Mouse (Mus musculus) ovary, adult 2 months (tissue): ENCODE data around the gene Denr. TPM values are rescaled to one million over a fixed set of nuclear protein-coding genes. Genes with fewer than 3 reads are reported as not detected.

Experiments used
- polyA plus RNA-seq: library from polyadenylated mRNA; depleted of rRNA; stranded (reverse); fragments of >200 nt; gene quantifications from 2 replicates; pipeline ENCODE4 v1.2.3, GENCODE M21; 2012; rRNA removed

Gene Denr
- polyA plus RNA-seq = 6.8 and 13.4 TPM in 2 replicates

GRCm38 (mm10) chr5:123906976-123907630 is at the start of gene Denr:
Denr (plus strand) TSS chr5:123907175.

DNA sequence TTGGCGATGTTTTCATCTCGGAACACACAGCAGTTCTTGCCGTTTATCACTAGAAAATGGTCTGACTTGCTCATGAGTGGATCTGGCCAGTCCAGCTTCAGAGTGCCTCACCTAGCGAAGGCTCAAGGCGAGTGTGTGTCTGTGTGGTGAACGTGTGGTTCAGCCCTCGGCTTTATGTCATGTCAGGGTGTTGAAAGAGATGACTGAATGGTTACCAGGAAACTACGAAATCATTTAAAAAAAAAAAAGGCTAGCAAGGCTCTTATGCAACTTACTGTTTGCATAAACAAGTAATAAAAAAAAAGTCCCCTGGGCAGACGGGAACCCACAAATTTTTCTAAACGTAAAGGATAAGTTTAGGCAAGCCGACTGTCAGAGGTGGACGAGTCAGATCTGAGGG is 41.6 kb upstream of the Denr start, which contains the start of gene Hcar2:
TSS of gene Hcar2 (minus strand) at position 135 of the 400 bp plus-strand sequence.

GRCm38 (mm10) chr5:123879928-123880327 is 27.0 kb upstream of the Denr start, which contains the start of gene Hcar1:
Hcar1 (minus strand) TSS chr5:123880020.

GRCm38 (mm10) chr5:123927118-123927517 is 20.1 kb downstream of the Denr start, which contains the start of gene Gm43518:
Gm43518 (plus strand) TSS chr5:123927418.

DNA sequence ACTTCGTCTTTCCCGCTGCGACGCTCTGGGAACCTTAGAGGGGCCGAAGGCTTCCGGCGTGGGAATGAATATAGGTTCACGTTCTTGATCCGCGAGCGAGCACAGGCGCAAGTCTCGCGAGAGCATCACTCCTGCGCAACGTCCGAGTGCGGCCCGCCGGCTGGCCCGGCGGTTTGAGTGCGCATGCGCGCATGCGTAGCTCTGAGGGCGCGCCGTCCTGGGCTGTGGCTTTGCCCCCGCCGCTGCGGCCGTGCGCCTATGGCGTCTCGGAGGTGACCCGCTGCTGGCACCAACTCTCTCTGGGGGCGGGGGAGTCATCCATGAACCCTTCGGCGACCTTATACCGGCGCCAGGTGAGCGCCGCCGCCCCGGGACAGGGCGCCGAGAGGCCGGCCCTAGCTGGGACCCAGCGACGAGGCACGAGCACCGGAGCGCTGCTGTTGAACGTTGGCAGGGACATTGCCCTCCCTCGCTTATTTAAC is 23.6 kb downstream of the Denr start, which contains the start of gene Ccdc62:
TSS of gene Ccdc62 (plus strand) at position 172 of the 482 bp plus-strand sequence.

DNA sequence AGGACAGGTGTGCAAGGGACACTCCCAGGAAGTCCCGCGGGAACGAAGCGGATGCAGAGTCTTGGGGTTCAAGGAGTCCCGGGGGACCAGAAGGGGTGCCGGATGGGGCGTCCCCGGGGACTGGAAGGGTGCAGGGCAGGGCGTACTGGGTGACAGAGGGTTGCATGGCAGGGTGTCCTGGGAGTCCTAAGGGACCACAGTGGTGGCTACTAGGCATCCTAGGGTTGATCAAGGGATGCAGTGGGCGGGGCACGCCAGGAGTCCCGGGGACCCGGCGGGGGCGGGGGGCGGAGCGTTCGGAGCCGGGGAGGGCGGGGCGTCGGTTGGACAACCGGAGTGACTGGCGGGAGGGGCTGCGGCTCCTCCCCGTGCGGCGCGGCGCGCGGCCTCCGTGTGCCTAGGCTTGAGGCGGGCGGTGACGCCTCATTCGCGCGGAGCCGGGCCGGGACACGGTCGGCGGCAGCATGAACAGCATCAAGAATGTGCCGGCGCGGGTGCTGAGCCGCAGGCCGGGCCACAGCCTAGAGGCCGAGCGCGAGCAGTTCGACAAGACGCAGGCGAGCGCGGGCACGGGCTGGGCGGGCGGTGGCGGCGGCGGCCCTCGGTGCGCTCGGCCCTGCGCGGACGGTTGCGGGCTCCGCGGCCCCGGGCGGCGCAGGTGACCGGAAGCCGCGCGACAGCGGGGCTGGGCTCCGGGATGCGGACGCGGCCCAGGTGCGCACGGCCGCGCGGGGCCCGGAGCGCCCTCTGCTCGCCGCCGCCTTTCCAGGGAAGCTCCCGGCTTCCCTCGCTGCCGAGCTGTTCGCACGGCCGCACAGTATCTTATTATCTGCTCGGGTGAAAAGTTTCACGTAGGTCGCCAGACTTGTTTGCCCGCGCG is 66.6 kb downstream of the Denr start, which contains the start of gene Hip1r:
TSS of gene Hip1r (plus strand) at position 330 of the 880 bp plus-strand sequence.

Other genes starting within 250 kb of the Denr start
- 16.8 and 19.5 TPM in 2 replicates for gene Clip1, start 222.6 kb upstream of the Denr start, polyA plus RNA-seq
- 27.0 and 32.5 TPM in 2 replicates for gene Zcchc8, start 186.1 kb upstream of the Denr start, polyA plus RNA-seq
- gene Rsrc2, start 157.8 kb upstream of the Denr start, polyA plus RNA-seq = 9.5 and 18.1 TPM in 2 replicates
- 2.5 and 3.3 TPM in 2 replicates for gene Kntc1, start 157.5 kb upstream of the Denr start, polyA plus RNA-seq
- gene Hcar2, start 41.7 kb upstream of the Denr start, polyA plus RNA-seq = 2.1 and 2.2 TPM in 2 replicates
- 5.4 and 6.8 TPM in 2 replicates for gene Hcar1, start 27.2 kb upstream of the Denr start, polyA plus RNA-seq
- 0.89 and 0.93 TPM in 2 replicates for gene Gm43518, start 20.2 kb downstream of the Denr start, polyA plus RNA-seq
- 3.3 and 4.8 TPM in 2 replicates for gene Ccdc62, start 23.5 kb downstream of the Denr start, polyA plus RNA-seq
- gene Hip1r, start 66.5 kb downstream of the Denr start, polyA plus RNA-seq = 25.7 and 39.0 TPM in 2 replicates
- gene Vps37b, start 125.1 kb downstream of the Denr start, polyA plus RNA-seq = 56.3 and 57.5 TPM in 2 replicates
- gene Abcb9, start 188.6 kb downstream of the Denr start, polyA plus RNA-seq = 5.8 and 5.9 TPM in 2 replicates
- 92.5 and 103 TPM in 2 replicates for gene Ogfod2, start 205.1 kb downstream of the Denr start, polyA plus RNA-seq
- 34.2 and 35.1 TPM in 2 replicates for gene Arl6ip4, start 208.9 kb downstream of the Denr start, polyA plus RNA-seq